Mouse (Mus musculus) G1E (cell line): ENCODE data around the gene Rftn1. TPM values are rescaled to one million over a fixed set of nuclear protein-coding genes. Genes with fewer than 3 reads are reported as not detected.

ENCODE experiments used
- ATAC-seq: 2 replicates; pipeline ENCODE4 v1.8.0; 2016; ENCODE audit warnings: mild to moderate bottlenecking; ENCODE audit not compliant: insufficient number of reproducible peaks, poor library complexity, low FRiP score, severe bottlenecking; ENCODE audit errors: extremely low read depth
- DNase-seq: peaks from one replicate; pipeline ENCODE4 v3.0.0; 2012; ENCODE audit warnings: low spot score
- H3K27me3 ChIP-seq: 2 replicates; pipeline ENCODE4 v1.6.1; 2012; ENCODE audit warnings: mild to moderate bottlenecking, low read length, inconsistent platforms; ENCODE audit not compliant: insufficient read depth
- H3K36me3 ChIP-seq: replicated peaks from 2 replicates; pipeline ENCODE3; 2012; ENCODE audit warnings: mild to moderate bottlenecking, inconsistent platforms
- H3K4me1 ChIP-seq: 2 replicates; pipeline ENCODE4 v1.6.1; 2012; ENCODE audit warnings: low read depth, low read length, inconsistent platforms, mixed read lengths; ENCODE audit not compliant: insufficient read depth
- H3K4me3 ChIP-seq: 2 replicates; pipeline ENCODE4 v1.5.1; 2012; ENCODE audit warnings: low read depth, mild to moderate bottlenecking, inconsistent platforms, low read length, moderate library complexity, mixed read lengths
- H3K9me3 ChIP-seq: replicated peaks from 2 replicates; pipeline ENCODE4 v1.6.1; 2012; ENCODE audit warnings: inconsistent platforms
- CTCF ChIP-seq: IDR thresholded peaks from 2 replicates; pipeline ENCODE4 v1.5.1; 2012; ENCODE audit warnings: low read depth, low read length, inconsistent platforms, mixed read lengths
- GATA1 ChIP-seq: IDR thresholded peaks from 2 replicates; pipeline ENCODE4 v1.6.1; 2012; ENCODE audit warnings: borderline replicate concordance, low read length, inconsistent platforms, mixed read lengths
- GATA2 ChIP-seq: IDR thresholded peaks from 2 replicates; pipeline ENCODE4 v1.6.1; 2012; ENCODE audit warnings: low read depth, low read length, inconsistent platforms, borderline replicate concordance
- POLR2AphosphoS5 ChIP-seq: IDR thresholded peaks from 2 replicates; pipeline ENCODE4 v1.6.1; 2012; ENCODE audit warnings: low read depth, low read length, inconsistent platforms; ENCODE audit not compliant: insufficient replicate concordance
- TAL1 ChIP-seq: conservative IDR thresholded peaks from 2 replicates; pipeline ENCODE4 v1.6.1; 2012; ENCODE audit warnings: low read depth, low read length, inconsistent platforms, mixed read lengths
- polyA plus RNA-seq: library from polyadenylated mRNA; stranded (reverse); fragments of >175 nt; gene quantifications from 2 replicates; pipeline ENCODE4 v1.2.3, GENCODE M21; 2012
- total RNA-seq, 2 experiments: library from RNA; stranded (forward) in 1 of 2; stranded (reverse) in 1 of 2; fragments of 200-1000 nt in 1 of 2; fragments of >200 nt in 1 of 2; fragmentation: Nextera tagmentation in 1 of 2; gene quantifications; 2 replicates each; pipeline ENCODE4 v1.2.3; 2014 to 2017

Rftn1 gene
- total and polyA plus RNA-seq, 3 experiments, result not detected

DNA sequence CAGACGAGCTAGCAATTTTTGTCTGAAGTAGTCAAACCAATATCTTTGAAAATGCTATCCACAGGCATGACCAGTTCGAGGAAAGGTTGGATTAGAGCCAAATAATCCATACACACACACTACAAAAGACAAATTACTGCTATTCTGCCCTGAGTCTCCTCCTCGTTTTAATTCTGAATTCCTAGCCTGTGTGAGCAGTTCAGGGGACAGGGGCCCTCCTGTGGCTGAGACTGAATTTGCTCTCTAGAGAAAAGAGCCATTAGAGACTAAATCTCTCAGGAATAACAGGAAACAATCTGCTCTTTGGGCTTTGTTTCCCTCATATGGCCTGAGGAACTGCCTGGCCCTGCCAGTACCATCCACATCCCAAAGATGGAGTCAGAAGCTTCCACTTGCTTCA lies 3.2 kb upstream of the Rftn1 start:
- H3K27me3 ChIP-seq, result no peaks in the 10 kb centered on the region
- TF ChIP-seq GATA2 (no peak), TAL1 (no peak), GATA1 (no peak), CTCF (no peak), POLR2AphosphoS5 (no peak)
- H3K4me3 ChIP-seq, result no peak overlapping the region
- no peaks in the 10 kb centered on the region for H3K4me1 ChIP-seq
- H3K36me3 ChIP-seq, result no peaks in the 10 kb centered on the region
- DNase-seq (no peak), ATAC-seq (no peak)
- peaks cover 86% of the 10 kb centered on the region for H3K9me3 ChIP-seq

DNA sequence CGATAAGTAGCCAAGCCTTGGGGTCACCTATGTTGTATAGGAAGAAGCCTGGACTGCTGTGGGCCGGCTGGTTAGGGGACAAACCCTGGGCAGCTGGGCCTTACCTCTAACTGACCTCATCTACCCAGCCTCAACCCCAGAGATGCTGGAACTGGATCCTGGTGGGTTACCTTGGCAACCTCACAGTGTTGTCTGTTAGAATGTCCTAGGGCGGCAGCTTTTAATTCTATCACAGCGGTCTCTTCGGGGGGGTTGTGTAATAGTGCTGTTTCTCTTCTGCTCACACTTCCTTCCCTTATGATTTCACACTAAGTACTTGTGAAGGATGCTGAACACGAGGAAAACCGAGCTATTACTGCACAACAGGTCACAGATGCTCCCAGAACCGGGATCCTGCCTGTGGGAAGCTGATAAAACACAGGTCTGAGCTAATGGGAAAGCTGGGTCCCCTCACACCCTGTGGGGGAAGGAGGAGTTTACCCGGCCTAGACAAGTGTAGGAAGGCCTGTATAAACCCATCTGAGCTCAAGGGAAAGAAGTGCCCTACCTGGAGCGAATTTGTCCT lies 2.0 kb upstream of the Rftn1 start:
- no peak for TF ChIP-seq GATA1
- no peak for TF ChIP-seq GATA2
- no peak for TF ChIP-seq CTCF
- no peak for TF ChIP-seq TAL1
- TF ChIP-seq POLR2AphosphoS5, result no peak
- Histone ChIP-seq H3K4me1 (no peaks in the 10 kb centered on the region), H3K27me3 (no peaks in the 10 kb centered on the region), H3K9me3 (peaks cover 79% of the 10 kb centered on the region), H3K4me3 (no peak overlapping the region), H3K36me3 (no peaks in the 10 kb centered on the region)
- ATAC-seq, result no peak
- no peak for DNase-seq

DNA sequence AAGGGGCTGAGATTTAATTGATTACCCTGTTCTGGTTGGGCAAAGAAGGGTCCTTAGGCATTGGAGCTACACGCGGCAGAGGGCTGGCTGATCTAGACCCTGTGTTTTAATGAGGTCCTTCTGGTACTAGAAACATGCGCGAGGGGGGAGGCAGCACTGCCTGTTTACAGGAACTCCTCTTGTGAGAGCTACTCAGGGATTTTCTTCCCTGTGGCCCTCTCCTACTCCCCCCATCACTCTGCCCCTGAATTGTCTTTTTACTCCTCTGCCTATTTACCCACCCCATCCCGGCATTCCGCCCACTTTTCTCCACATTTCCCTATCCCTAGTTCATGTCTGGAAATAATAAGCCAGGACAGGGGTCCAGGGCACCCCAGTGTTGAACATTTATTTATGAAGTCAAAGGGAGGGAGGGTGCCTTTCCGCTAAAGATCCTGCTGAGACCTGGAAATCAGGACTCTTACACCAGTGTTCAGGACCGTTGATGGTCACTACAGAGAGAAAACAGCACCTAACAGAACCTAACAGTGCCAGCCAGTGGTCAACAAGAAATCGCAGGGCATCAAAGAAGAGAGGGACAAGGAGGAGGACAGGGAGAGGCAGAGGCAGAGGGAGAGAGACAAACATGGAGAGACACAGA lies 964 bp upstream of the Rftn1 start:
- Histone ChIP-seq H3K27me3 (no peaks in the 10 kb centered on the region), H3K36me3 (no peaks in the 10 kb centered on the region), H3K4me1 (no peaks in the 10 kb centered on the region), H3K4me3 (no peak overlapping the region), H3K9me3 (peaks cover 78% of the 10 kb centered on the region)
- no peak for ATAC-seq
- TF ChIP-seq GATA2 (no peak), POLR2AphosphoS5 (no peak), GATA1 (no peak), TAL1 (no peak), CTCF (no peak)
- DNase-seq, result no peak

DNA sequence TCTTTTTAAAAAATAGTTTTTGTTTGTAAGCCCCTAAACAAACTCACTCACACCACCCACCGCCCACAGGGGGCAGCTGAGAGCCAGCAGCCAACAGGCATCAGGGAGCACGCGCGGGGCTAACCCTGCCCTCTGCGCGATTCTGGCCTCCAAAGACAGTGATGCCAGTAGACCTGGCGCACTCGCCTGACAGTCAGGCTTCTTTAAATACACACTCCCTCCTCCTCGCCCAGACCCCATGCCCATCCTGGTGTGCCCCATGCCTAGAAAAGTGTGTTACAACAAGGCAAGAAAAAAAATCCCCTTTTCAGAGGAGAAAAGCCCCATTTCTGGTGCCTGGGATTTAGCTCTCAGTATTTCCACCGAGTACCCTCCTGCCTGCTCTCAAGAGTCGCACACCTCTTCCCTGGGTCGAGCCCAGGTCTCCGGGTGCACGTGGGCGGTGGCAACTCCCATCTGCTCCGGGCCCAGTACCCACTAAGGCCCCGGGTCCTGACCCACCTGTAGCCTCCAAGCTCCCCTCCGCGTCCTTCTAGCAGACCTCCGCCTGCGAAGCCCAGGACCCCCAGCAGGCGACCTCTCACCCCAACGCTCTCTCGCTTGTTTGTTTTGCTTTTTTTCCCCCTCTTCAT lies 977 bp downstream of the Rftn1 start:
- no peaks in the 10 kb centered on the region for H3K4me1 ChIP-seq
- H3K4me3 ChIP-seq, result peak overlapping the region; percentile 4; the same call in 1 of the 2 replicates
- H3K27me3 ChIP-seq, result no peaks in the 10 kb centered on the region
- TF ChIP-seq TAL1 (no peak), GATA2 (no peak), CTCF (no peak), GATA1 (no peak), POLR2AphosphoS5 (no peak)
- peaks cover 80% of the 10 kb centered on the region for H3K9me3 ChIP-seq
- ATAC-seq (no peak), DNase-seq (no peak)
- H3K36me3 ChIP-seq, result no peaks in the 10 kb centered on the region

DNA sequence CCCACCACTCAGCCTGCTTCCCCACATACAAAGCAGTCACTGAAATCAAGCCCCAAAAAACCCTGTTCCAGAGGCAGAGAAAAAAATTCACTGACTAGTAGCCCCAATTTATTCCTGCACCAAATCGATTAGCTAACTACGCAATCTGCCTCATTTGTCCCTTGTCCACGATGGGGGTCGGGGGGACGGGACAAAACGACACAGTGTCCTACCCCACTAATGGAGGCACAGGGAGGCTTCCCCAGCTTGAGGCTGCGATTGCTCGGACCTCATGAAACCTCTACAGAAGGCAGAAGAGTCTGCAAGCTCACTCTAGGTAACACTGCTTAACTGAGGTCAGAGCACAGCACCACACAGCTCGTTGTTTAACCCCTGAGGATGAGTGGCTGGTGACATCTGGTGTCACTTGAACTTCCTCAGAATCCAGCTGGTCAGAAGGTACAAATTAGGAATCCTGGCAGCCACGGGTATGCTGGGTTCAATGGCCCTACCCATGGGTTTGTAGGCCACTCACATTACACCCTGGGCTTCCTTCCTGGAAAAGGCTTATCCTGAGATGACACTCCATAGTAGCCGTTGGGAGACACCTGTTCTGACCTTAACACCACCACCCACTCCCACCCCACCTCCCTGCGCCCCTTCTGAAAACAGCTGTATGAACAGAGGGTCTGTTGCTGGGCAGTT lies 1.7 kb downstream of the Rftn1 start:
- no peaks in the 10 kb centered on the region for H3K36me3 ChIP-seq
- DNase-seq (no peak), ATAC-seq (no peak)
- no peaks in the 10 kb centered on the region for H3K4me1 ChIP-seq
- no peak for TF ChIP-seq TAL1
- no peak for TF ChIP-seq GATA1
- no peak for TF ChIP-seq CTCF
- no peak for TF ChIP-seq GATA2
- TF ChIP-seq POLR2AphosphoS5, result no peak
- H3K9me3 ChIP-seq, result peaks cover 83% of the 10 kb centered on the region
- H3K27me3 ChIP-seq, result no peaks in the 10 kb centered on the region
- no peak overlapping the region for H3K4me3 ChIP-seq

DNA sequence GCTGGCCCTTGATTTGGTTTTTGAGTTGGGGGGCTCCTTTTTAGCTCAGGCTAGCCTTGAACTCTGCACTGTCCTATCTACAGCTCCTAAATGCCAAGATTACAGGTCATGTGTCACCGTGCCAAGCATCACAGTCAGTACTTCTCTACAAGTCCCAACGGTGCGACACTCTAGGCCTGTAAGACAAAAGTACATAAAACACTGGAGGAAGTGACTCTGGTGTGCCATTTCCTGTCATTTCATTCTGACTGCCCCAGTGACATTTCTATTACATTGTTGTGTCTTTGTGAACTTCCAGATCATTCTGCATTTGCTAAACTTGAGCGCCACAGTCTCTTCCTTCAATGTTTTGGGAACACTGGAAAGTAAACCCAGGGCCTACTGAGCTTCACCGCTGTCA lies 4.9 kb downstream of the Rftn1 start:
- H3K4me3 ChIP-seq, result no peak overlapping the region
- TF ChIP-seq GATA1, result no peak
- no peak for TF ChIP-seq TAL1
- no peak for TF ChIP-seq CTCF
- no peak for TF ChIP-seq POLR2AphosphoS5
- TF ChIP-seq GATA2, result no peak
- H3K4me1 ChIP-seq, result no peaks in the 10 kb centered on the region
- H3K36me3 ChIP-seq, result no peaks in the 10 kb centered on the region
- H3K9me3 ChIP-seq, result peaks cover 82% of the 10 kb centered on the region
- H3K27me3 ChIP-seq, result no peaks in the 10 kb centered on the region
- DNase-seq (no peak), ATAC-seq (no peak)
